Mouse (Mus musculus) heart, embryonic 11.5 days (tissue): ENCODE data around the gene Prm3. TPM values are rescaled to one million over a fixed set of nuclear protein-coding genes. Genes with fewer than 3 reads are reported as not detected.
A peak's percentile ranks its signal among the peaks of the same experiment; 100 is the strongest.

Experiments
- ATAC-seq: fragments of 200-750 bp; cut with Nextera tagmentation; replicated peaks from 2 replicates; pipeline ENCODE4 v1.8.0; 2017; ENCODE audit warnings: moderate library complexity; ENCODE audit not compliant: insufficient number of reproducible peaks, low FRiP score, low TSS enrichment
- H3K27ac ChIP-seq: fragments of 300-500 bp; sonication (generic); 2 replicates; pipeline ENCODE4 v1.5.1; 2014; ENCODE audit warnings: mild to moderate bottlenecking, low read depth, low read length
- H3K27me3 ChIP-seq: fragments of 300-500 bp; sonication (generic); 2 replicates; pipeline ENCODE4 v1.6.1; 2014; ENCODE audit warnings: mild to moderate bottlenecking, low read length, mixed read lengths; ENCODE audit not compliant: control insufficient read depth, insufficient read depth
- H3K36me3 ChIP-seq: fragments of 300-500 bp; sonication (generic); 2 replicates; pipeline ENCODE4 v1.6.1; 2014; ENCODE audit warnings: mild to moderate bottlenecking, low read length, moderate library complexity, mixed read lengths; ENCODE audit not compliant: control insufficient read depth, insufficient read depth
- H3K4me1 ChIP-seq: fragments of 300-500 bp; sonication (generic); 2 replicates; pipeline ENCODE4 v1.6.1; 2014; ENCODE audit warnings: low read length; ENCODE audit not compliant: control insufficient read depth, insufficient read depth
- H3K4me2 ChIP-seq: fragments of 300-500 bp; sonication (generic); 2 replicates; pipeline ENCODE4 v1.6.1; 2014; ENCODE audit warnings: mild to moderate bottlenecking, moderate library complexity
- H3K4me3 ChIP-seq: fragments of 300-500 bp; sonication (generic); 2 replicates; pipeline ENCODE4 v1.5.1; 2014; ENCODE audit warnings: low read depth, low read length
- H3K9ac ChIP-seq: fragments of 300-500 bp; sonication (generic); 2 replicates; pipeline ENCODE4 v1.6.1; 2014; ENCODE audit warnings: mild to moderate bottlenecking, low read depth, low read length, moderate library complexity
- H3K9me3 ChIP-seq: fragments of 300-500 bp; sonication (generic); replicated peaks from 2 replicates; pipeline ENCODE4 v1.6.1; 2016; ENCODE audit warnings: low read length; ENCODE audit not compliant: control insufficient read depth
- WGBS: fragments of 180-500 bp; shearing (Covaris S2); extraction: QIAGEN DNeasy Blood & Tissue Kit; methylation state at CpG from one replicate; pipeline ENCODE4 v1.1.7; 2014; ENCODE audit not compliant: insufficient replicate concordance; 5-methylcytosine and 5-hydroxymethylcytosine counted together
- polyA plus RNA-seq: library from polyadenylated mRNA; unstranded; fragments of >200 nt; fragmentation: Nextera tagmentation; extraction: Ambion mirVana; gene quantifications from 2 replicates; pipeline ENCODE4 v1.2.1, GENCODE M21; 2014

Prm3 gene
- polyA plus RNA-seq, 1 experiment from 2014 or later, result not detected

DNA sequence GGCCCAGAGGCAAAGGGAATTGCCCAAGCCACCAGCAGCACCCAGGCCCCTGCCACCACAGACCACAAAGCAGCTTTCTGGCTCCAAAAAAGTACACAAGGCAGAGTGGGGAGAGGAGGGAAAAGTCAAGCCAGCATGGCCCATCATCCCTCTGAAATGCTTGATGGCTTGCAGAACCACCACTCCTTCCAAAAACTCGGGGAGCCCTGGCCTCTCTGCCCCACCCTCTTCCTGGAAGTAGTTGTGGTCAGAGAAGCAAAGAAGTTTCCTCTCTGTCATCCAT lies 7.6 kb downstream of the Prm3 start:
- no peak for ATAC-seq
- peak overlapping the region; percentile 43 for H3K9ac ChIP-seq
- peaks cover 48% of the 10 kb centered on the region for H3K4me1 ChIP-seq
- no peaks in the 10 kb centered on the region for H3K9me3 ChIP-seq
- 30% methylated on average over 1 of the region's 1 CpGs for WGBS
- H3K36me3 ChIP-seq, result no peaks in the 10 kb centered on the region
- no peaks in the 10 kb centered on the region; the same call in 1 of the 2 replicates for H3K27me3 ChIP-seq
- peak overlapping the region; percentile 92 for H3K4me2 ChIP-seq
- 0 out of 2 replicates have a peak overlapping the region, but pooled peaks have one; percentile 74 for H3K4me3 ChIP-seq
- peak overlapping the region; percentile 73; the same call in 1 of the 2 replicates for H3K27ac ChIP-seq

DNA sequence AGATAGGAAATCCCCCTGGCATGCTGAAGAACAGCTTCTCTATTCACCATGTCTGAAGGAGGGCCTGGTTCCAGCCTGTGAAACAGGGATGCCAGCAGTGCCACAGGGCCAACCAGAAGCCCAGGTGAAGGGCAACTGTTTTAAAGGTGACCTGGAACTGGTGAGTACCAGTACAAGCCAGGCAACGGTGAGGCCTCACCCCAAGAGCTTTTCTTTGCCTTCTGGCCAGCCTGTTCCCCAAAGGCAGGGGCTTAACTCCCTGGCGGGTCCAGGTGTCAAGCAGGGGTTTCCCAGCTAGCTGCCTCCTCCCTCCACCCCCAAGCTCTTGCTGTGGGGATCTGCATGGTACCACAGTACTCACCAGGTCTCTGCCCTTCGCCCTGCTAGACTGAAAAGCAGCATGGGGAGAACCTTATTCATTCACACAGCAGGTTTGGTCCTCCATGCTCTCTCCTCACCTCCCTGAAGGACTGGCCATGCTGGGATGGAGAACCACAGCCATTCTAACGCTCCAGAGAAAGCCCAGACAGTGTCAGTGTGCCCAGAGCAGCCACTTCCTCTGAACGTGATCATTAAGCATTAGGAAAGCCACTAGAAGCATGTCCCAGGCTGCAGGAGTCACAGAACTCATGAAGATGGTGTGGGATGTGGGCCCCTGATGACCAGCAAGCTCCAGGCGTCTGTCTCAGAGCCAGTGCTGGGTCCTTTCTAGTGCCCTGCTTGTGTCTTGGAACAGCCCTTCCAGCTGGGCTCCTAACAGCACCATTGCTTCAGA lies 8.2 kb downstream of the Prm3 start:
- H3K4me3 ChIP-seq, result no peak overlapping the region
- H3K4me2 ChIP-seq, result peak overlapping the region; percentile 92
- peaks cover 50% of the 10 kb centered on the region for H3K4me1 ChIP-seq
- no peaks in the 10 kb centered on the region for H3K9me3 ChIP-seq
- no peak for ATAC-seq
- peak overlapping the region; percentile 43 for H3K9ac ChIP-seq
- 44% methylated on average over 6 of the region's 6 CpGs for WGBS
- H3K27ac ChIP-seq, result peak overlapping the region; percentile 73
- no peaks in the 10 kb centered on the region for H3K36me3 ChIP-seq
- no peaks in the 10 kb centered on the region; the same call in 1 of the 2 replicates for H3K27me3 ChIP-seq

- Histone ChIP-seq H3K9ac (peak overlapping the region; percentile 30), H3K27me3 (no peaks in the 10 kb centered on the region; the same call in 1 of the 2 replicates), H3K4me1 (peaks cover 50% of the 10 kb centered on the region), H3K36me3 (no peaks in the 10 kb centered on the region), H3K27ac (peak overlapping the region; percentile 73), H3K9me3 (no peaks in the 10 kb centered on the region), H3K4me2 (peak overlapping the region; percentile 92), H3K4me3 (no peak overlapping the region)
- WGBS, result 24% methylated on average over 9 of the region's 9 CpGs
- no peak for ATAC-seq
Measured at GRCm38 (mm10) chr16:10781862-10782371, 8.8 kb downstream of the Prm3 start.

GRCm38 (mm10) chr16:10780631-10781120 lies 10.0 kb downstream of the Prm3 start:
- no peak for ATAC-seq

DNA sequence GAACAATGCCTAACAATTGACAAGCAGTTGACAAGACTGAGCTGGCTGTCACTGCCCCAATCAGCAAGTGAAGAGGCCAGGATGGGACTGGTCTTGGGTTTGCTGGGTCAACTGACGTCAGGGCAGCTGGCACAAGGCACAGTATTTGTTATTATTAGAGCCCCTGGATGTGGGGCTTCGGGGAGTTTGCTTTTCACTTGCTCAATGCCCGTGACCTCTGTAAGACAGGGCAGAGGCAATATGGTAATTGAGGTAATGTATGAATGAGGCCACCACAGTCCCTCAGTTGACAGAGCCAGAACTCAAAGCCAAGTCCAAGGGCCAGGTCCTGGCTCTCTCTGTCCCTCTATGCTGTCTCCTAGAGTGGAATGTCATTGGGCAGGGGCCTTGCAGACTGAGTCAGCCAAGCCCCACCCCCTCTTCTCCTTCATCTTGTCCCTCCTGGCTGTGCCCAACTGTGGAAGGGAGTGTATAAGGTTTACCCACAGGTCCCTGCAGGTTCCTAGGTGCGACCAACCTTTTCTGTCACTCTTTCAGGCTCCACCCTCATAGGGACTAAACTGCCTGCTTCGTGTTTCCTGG lies 13.0 kb downstream of the Prm3 start:
- Histone ChIP-seq H3K27ac (no peak overlapping the region), H3K9ac (no peak overlapping the region), H3K36me3 (no peaks in the 10 kb centered on the region), H3K27me3 (no peaks in the 10 kb centered on the region), H3K4me1 (peaks cover 31% of the 10 kb centered on the region), H3K4me3 (no peak overlapping the region), H3K9me3 (no peaks in the 10 kb centered on the region), H3K4me2 (no peak overlapping the region)
- WGBS, result 50% methylated on average over 5 of the region's 5 CpGs
- no peak for ATAC-seq

More at GRCm38 (mm10) chr16:10780631-10781120, 10.0 kb downstream of the Prm3 start:
- 0 out of 2 replicates have a peak overlapping the region, but pooled peaks have one; percentile 16 for H3K9ac ChIP-seq
- 0 out of 2 replicates have a peak overlapping the region, but pooled peaks have one; percentile 15 for H3K27ac ChIP-seq
- peaks cover 44% of the 10 kb centered on the region for H3K4me1 ChIP-seq
- H3K27me3 ChIP-seq, result no peaks in the 10 kb centered on the region; the same call in 1 of the 2 replicates
- 71% methylated on average over 5 of the region's 5 CpGs for WGBS
- no peaks in the 10 kb centered on the region for H3K36me3 ChIP-seq
- no peaks in the 10 kb centered on the region for H3K9me3 ChIP-seq
- H3K4me3 ChIP-seq, result no peak overlapping the region
- H3K4me2 ChIP-seq, result no peak overlapping the region

DNA sequence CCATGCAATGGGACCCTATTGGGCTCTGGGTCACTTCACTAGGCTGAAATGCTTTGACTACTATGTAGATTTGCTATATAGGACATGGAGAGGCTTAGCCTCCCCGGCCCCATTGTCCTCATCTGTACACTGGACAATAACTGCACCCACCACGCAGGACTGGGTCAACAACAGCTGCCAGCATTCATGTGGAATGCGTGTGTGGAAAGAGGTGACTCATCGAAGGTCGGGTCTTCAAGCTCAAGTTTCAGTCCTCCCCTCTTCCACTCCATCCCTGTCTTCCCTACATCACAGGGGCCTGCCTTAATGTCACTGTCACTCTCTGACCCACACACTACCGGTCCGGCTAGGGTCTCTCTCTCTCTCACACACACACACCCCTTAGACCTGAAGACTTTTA lies 14.4 kb downstream of the Prm3 start:
- ATAC-seq, result no peak
- Histone ChIP-seq H3K36me3 (no peaks in the 10 kb centered on the region), H3K4me1 (peaks cover 17% of the 10 kb centered on the region), H3K27me3 (no peaks in the 10 kb centered on the region), H3K4me2 (no peak overlapping the region), H3K9ac (no peak overlapping the region), H3K27ac (no peak overlapping the region), H3K4me3 (no peak overlapping the region), H3K9me3 (no peaks in the 10 kb centered on the region)
- 40% methylated on average over 7 of the region's 7 CpGs for WGBS

GRCm38 (mm10) chr16:10774726-10775125 lies 16.0 kb downstream of the Prm3 start:
- Histone ChIP-seq H3K4me3 (no peak overlapping the region), H3K27ac (no peak overlapping the region), H3K9me3 (no peaks in the 10 kb centered on the region), H3K9ac (0 out of 2 replicates have a peak overlapping the region, but pooled peaks have one; percentile 18), H3K36me3 (no peaks in the 10 kb centered on the region), H3K27me3 (no peaks in the 10 kb centered on the region), H3K4me2 (no peak overlapping the region), H3K4me1 (peaks cover 23% of the 10 kb centered on the region)
- ATAC-seq, result no peak
- WGBS, result 36% methylated on average over 4 of the region's 4 CpGs

DNA sequence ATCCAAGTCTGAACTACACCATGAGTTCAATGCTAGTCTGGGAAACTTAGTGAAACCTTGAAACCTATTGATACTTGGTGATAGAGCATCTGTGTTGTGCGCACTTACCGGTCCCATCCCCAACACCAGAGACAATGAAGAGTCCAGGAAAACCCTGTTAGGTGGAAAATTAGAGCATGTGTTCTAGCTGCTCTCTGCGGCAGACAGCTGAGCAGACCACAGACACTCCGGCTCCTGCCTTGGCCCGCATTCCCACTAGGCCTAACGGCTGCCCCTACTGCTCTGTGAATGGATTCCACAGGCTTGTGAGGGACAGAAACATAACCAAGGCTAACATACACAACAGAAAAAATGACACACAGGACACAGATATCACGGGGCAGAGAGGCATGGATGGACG lies 17.2 kb downstream of the Prm3 start:
- no peaks in the 10 kb centered on the region for H3K36me3 ChIP-seq
- H3K9me3 ChIP-seq, result no peaks in the 10 kb centered on the region
- H3K4me2 ChIP-seq, result no peak overlapping the region
- H3K27ac ChIP-seq, result no peak overlapping the region
- H3K9ac ChIP-seq, result no peak overlapping the region
- 82% methylated on average over 8 of the region's 8 CpGs for WGBS
- no peak for ATAC-seq
- H3K27me3 ChIP-seq, result 0 out of 2 replicates have a peak, but pooled peaks cover 2% of the 10 kb centered on the region
- H3K4me1 ChIP-seq, result peaks cover 27% of the 10 kb centered on the region
- H3K4me3 ChIP-seq, result no peak overlapping the region
